Mouse (Mus musculus) hindbrain, embryonic 12.5 days (tissue): ENCODE measurements around the gene Mthfd1l. TPM values are rescaled to one million over a fixed set of nuclear protein-coding genes. Genes with fewer than 3 reads are reported as not detected.
"Not testable (repeated sequence)": the region's sequence is repeated elsewhere in the genome, so short reads cannot be mapped to it uniquely, and the experiment has no call there.

Experiments used
- ATAC-seq: fragments of 200-750 bp; cut with Nextera tagmentation; 2 replicates; pipeline ENCODE4 v1.8.0; 2017; ENCODE audit warnings: moderate TSS enrichment; ENCODE audit not compliant: low FRiP score
- H3K27ac ChIP-seq: fragments of 300-500 bp; sonication (generic); 2 replicates; pipeline ENCODE4 v1.5.1; 2016; ENCODE audit warnings: mild to moderate bottlenecking
- H3K27me3 ChIP-seq: fragments of 300-500 bp; sonication (generic); 2 replicates; pipeline ENCODE4 v1.6.1; 2016; ENCODE audit warnings: mild to moderate bottlenecking
- H3K36me3 ChIP-seq: fragments of 300-500 bp; sonication (generic); 2 replicates; pipeline ENCODE4 v1.6.1; 2016; ENCODE audit warnings: mild to moderate bottlenecking
- H3K4me1 ChIP-seq: fragments of 300-500 bp; sonication (generic); 2 replicates; pipeline ENCODE4 v1.6.1; 2016
- H3K4me2 ChIP-seq: fragments of 300-500 bp; sonication (generic); replicated peaks from 2 replicates; pipeline ENCODE4 v1.6.1; 2016; ENCODE audit warnings: mild to moderate bottlenecking
- H3K4me3 ChIP-seq: fragments of 300-500 bp; sonication (generic); 2 replicates; pipeline ENCODE4 v1.5.1; 2016; ENCODE audit warnings: mild to moderate bottlenecking
- H3K9ac ChIP-seq: fragments of 300-500 bp; sonication (generic); 2 replicates; pipeline ENCODE4 v1.6.1; 2016; ENCODE audit warnings: mild to moderate bottlenecking, moderate library complexity
- H3K9me3 ChIP-seq: fragments of 300-500 bp; sonication (generic); replicated peaks from 2 replicates; pipeline ENCODE4 v1.6.1; 2016; ENCODE audit warnings: mild to moderate bottlenecking
- WGBS: fragments of 180-500 bp; shearing (Covaris S2); methylation state at CpG from one replicate; pipeline ENCODE4 v1.1.7; 2016; 5-methylcytosine and 5-hydroxymethylcytosine counted together
- polyA plus RNA-seq: library from polyadenylated mRNA; unstranded; fragments of >200 nt; fragmentation: Nextera tagmentation; extraction: Ambion mirVana; gene quantifications from 2 replicates; pipeline ENCODE4 v1.2.1, GENCODE M21; 2016

The Mthfd1l gene
- polyA plus RNA-seq, 1 experiment from 2014 or later: 8.3 TPM

- Histone ChIP-seq H3K4me3 (no peak overlapping the region), H3K4me2 (no peak overlapping the region), H3K36me3 (no peaks in the 10 kb centered on the region), H3K27me3 (no peaks in the 10 kb centered on the region), H3K9ac (no peak overlapping the region), H3K9me3 (no peaks in the 10 kb centered on the region), H3K4me1 (peaks cover 8% of the 10 kb centered on the region; the same call in 1 of the 2 replicates), H3K27ac (no peak overlapping the region)
- 86% methylated on average over 10 of the region's 10 CpGs for WGBS
- ATAC-seq: no peak
Measured at GRCm38 (mm10) chr10:4120708-4121107, 147.8 kb downstream of the Mthfd1l start.

GRCm38 (mm10) chr10:4121197-4121596 lies 148.3 kb downstream of the Mthfd1l start:
- H3K9ac ChIP-seq: no peak overlapping the region
- WGBS: 95% methylated on average over 1 of the region's 1 CpGs
- no peak for ATAC-seq
- H3K27ac ChIP-seq: no peak overlapping the region
- H3K4me1 ChIP-seq: peaks cover 10% of the 10 kb centered on the region
- no peak overlapping the region for H3K4me3 ChIP-seq
- no peaks in the 10 kb centered on the region for H3K36me3 ChIP-seq
- no peaks in the 10 kb centered on the region for H3K9me3 ChIP-seq
- no peaks in the 10 kb centered on the region for H3K27me3 ChIP-seq
- no peak overlapping the region for H3K4me2 ChIP-seq

GRCm38 (mm10) chr10:4123280-4123945 lies 150.5 kb downstream of the Mthfd1l start:
- H3K4me2 ChIP-seq, ATAC-seq, H3K27me3 ChIP-seq, H3K36me3 ChIP-seq, H3K4me3 ChIP-seq, H3K27ac ChIP-seq, H3K9me3 ChIP-seq, H3K9ac ChIP-seq: not testable (repeated sequence)
- WGBS: 86% methylated on average over 7 of the region's 7 CpGs
- H3K4me1 ChIP-seq: peaks cover 12% of the 10 kb centered on the region

DNA sequence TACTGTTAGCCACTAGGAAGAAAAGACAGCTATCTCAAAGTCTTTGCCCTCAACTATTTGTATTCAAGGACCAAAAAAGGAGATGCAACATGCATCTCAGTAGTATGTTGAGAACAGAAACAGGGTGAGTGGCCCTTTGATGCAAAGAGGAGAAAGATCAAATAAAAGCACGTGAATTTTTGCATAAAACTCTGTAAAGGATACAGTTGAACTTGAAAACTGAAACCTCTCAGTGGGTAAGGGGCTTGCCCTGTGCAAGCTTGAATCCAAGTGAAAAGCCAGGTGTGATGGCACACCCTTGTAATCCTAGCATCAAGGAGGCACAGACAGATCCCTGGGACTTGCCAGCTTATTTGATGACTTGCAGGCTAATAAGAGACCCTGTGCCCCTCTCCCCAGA lies 151.2 kb downstream of the Mthfd1l start:
- H3K27ac ChIP-seq: no peak overlapping the region
- 77% methylated on average over 1 of the region's 1 CpGs for WGBS
- no peak for ATAC-seq
- H3K36me3 ChIP-seq: no peaks in the 10 kb centered on the region
- no peaks in the 10 kb centered on the region for H3K27me3 ChIP-seq
- no peak overlapping the region for H3K4me3 ChIP-seq
- H3K4me1 ChIP-seq: peaks cover 16% of the 10 kb centered on the region
- H3K9me3 ChIP-seq: no peaks in the 10 kb centered on the region
- no peak overlapping the region for H3K4me2 ChIP-seq
- no peak overlapping the region for H3K9ac ChIP-seq

GRCm38 (mm10) chr10:4125232-4125631 lies 152.3 kb downstream of the Mthfd1l start:
- peaks cover 16% of the 10 kb centered on the region for H3K4me1 ChIP-seq
- no peak overlapping the region for H3K4me3 ChIP-seq
- no peaks in the 10 kb centered on the region for H3K27me3 ChIP-seq
- no peak overlapping the region for H3K9ac ChIP-seq
- WGBS: 66% methylated on average over 7 of the region's 7 CpGs
- H3K36me3 ChIP-seq: no peaks in the 10 kb centered on the region
- no peaks in the 10 kb centered on the region for H3K9me3 ChIP-seq
- H3K27ac ChIP-seq: no peak overlapping the region
- H3K4me2 ChIP-seq: no peak overlapping the region
- no peak for ATAC-seq

- H3K9me3 ChIP-seq: no peaks in the 10 kb centered on the region
- peaks cover 16% of the 10 kb centered on the region for H3K4me1 ChIP-seq
- H3K9ac ChIP-seq: no peak overlapping the region
- H3K4me2 ChIP-seq: no peak overlapping the region
- no peaks in the 10 kb centered on the region for H3K27me3 ChIP-seq
- no peak overlapping the region for H3K4me3 ChIP-seq
- 42% methylated on average over 8 of the region's 8 CpGs for WGBS
- H3K27ac ChIP-seq: peak overlapping the region; percentile 18
- no peak for ATAC-seq
- no peaks in the 10 kb centered on the region for H3K36me3 ChIP-seq
Measured at GRCm38 (mm10) chr10:4126335-4127012, 153.6 kb downstream of the Mthfd1l start.

DNA sequence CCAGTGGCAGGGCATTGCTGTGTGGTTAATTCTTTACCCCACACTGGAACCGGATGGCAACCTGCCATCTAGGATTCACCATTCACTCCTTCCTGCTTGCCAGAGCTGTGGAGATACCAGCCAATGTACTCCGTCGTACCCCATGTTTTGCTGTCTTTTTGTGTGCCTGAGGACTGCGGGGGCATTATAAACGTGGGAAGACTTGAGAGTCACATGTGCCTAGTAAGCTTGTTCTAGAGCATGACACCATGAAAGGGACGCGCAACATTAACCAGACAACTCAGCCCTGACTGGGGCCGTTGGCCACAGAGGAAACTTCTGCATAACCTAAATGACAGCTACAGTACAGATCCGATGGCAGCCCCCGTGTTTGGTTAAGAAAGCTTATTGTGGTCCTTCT lies 155.5 kb downstream of the Mthfd1l start:
- ATAC-seq: no peak
- no peak overlapping the region for H3K27ac ChIP-seq
- 75% methylated on average over 10 of the region's 10 CpGs for WGBS

GRCm38 (mm10) chr10:4128915-4129314 lies 156.0 kb downstream of the Mthfd1l start:
- Histone ChIP-seq H3K4me2 (no peak overlapping the region), H3K4me1 (peaks cover 16% of the 10 kb centered on the region), H3K27ac (no peak overlapping the region), H3K9ac (no peak overlapping the region), H3K4me3 (no peak overlapping the region), H3K36me3 (no peaks in the 10 kb centered on the region), H3K9me3 (no peaks in the 10 kb centered on the region), H3K27me3 (no peaks in the 10 kb centered on the region)
- ATAC-seq: no peak
- 71% methylated on average over 4 of the region's 4 CpGs for WGBS

More for the DNA sequence above, 155.5 kb downstream of the Mthfd1l start:
- Histone ChIP-seq H3K9ac (no peak overlapping the region), H3K4me1 (peaks cover 16% of the 10 kb centered on the region), H3K9me3 (no peaks in the 10 kb centered on the region), H3K27me3 (no peaks in the 10 kb centered on the region), H3K4me3 (no peak overlapping the region), H3K4me2 (no peak overlapping the region), H3K36me3 (no peaks in the 10 kb centered on the region)

- H3K36me3 ChIP-seq: no peaks in the 10 kb centered on the region
- no peak overlapping the region for H3K4me2 ChIP-seq
- H3K4me1 ChIP-seq: peaks cover 16% of the 10 kb centered on the region
- no peaks in the 10 kb centered on the region for H3K9me3 ChIP-seq
- no peak for ATAC-seq
- WGBS: 87% methylated on average over 8 of the region's 8 CpGs
- H3K4me3 ChIP-seq: no peak overlapping the region
- no peak overlapping the region for H3K27ac ChIP-seq
- no peaks in the 10 kb centered on the region for H3K27me3 ChIP-seq
- H3K9ac ChIP-seq: no peak overlapping the region
Measured at GRCm38 (mm10) chr10:4129461-4129860, 156.5 kb downstream of the Mthfd1l start.

GRCm38 (mm10) chr10:4130034-4130607 lies 157.2 kb downstream of the Mthfd1l start:
- Histone ChIP-seq H3K4me3 (no peak overlapping the region), H3K27ac (no peak overlapping the region), H3K9me3 (no peaks in the 10 kb centered on the region), H3K4me1 (peaks cover 16% of the 10 kb centered on the region), H3K9ac (no peak overlapping the region), H3K27me3 (no peaks in the 10 kb centered on the region), H3K36me3 (no peaks in the 10 kb centered on the region), H3K4me2 (no peak overlapping the region)
- ATAC-seq: no peak
- 90% methylated on average over 11 of the region's 11 CpGs for WGBS

DNA sequence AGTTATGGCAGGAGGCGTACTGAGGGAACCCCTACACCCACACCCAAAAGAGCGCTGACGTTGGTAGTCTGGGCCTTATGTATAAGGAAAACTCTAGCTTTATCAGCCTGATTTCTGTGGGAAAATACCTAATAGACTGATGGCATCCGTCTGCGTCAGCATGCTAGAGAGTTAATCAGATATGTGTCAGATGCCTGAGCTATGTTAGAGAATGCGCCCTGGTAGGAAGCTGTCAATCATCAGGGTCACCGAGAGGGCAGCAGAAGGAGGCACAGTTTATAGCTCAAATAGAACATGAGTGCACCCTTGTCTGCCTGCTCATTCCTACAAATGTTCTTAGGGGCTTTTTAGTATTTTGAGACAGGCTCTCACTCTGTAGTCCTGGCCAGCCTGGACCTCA lies 159.8 kb downstream of the Mthfd1l start:
- Histone ChIP-seq H3K9me3 (no peaks in the 10 kb centered on the region), H3K27ac (no peak overlapping the region), H3K4me1 (0 out of 2 replicates have a peak, but pooled peaks cover 3% of the 10 kb centered on the region), H3K4me2 (no peak overlapping the region), H3K4me3 (no peak overlapping the region), H3K36me3 (no peaks in the 10 kb centered on the region), H3K9ac (no peak overlapping the region), H3K27me3 (no peaks in the 10 kb centered on the region)
- WGBS: 58% methylated on average over 7 of the region's 7 CpGs
- ATAC-seq: no peak

- Histone ChIP-seq H3K4me1 (no peaks in the 10 kb centered on the region), H3K36me3 (no peaks in the 10 kb centered on the region), H3K9me3 (no peaks in the 10 kb centered on the region), H3K27ac (no peak overlapping the region), H3K9ac (no peak overlapping the region), H3K27me3 (no peaks in the 10 kb centered on the region), H3K4me3 (no peak overlapping the region), H3K4me2 (no peak overlapping the region)
- 91% methylated on average over 5 of the region's 5 CpGs for WGBS
- ATAC-seq: no peak
Measured at GRCm38 (mm10) chr10:4135100-4135764, 162.3 kb downstream of the Mthfd1l start.
